Mouse (Mus musculus): Measurements from ENCODE around the gene Scnn1a.

The Scnn1a gene

GRCm38 (mm10) chr6:125385066-125385974, 64.9 kb downstream of the Scnn1a start:
- ChIA-PET CTCF (interaction anchor here (0.6 to 2.7 kb wide), 32 partner anchors 10 to 277 kb away, joined by 3 to 9 read pairs (median 3); no protein-coding TSS in a partner anchor), POLR2A (interaction anchor here in 3 of 4 experiments (0.5 to 2.4 kb wide), 21 partner anchors 7 to 220 kb away, joined by 3 to 15 read pairs (median 4); partner anchors contain the start of genes Scnn1a (in 1 of the 3) and Tnfrsf1a (in 1 of the 3))

GRCm38 (mm10) chr6:125386080-125386479, 65.6 kb downstream of the Scnn1a start:
- ChIA-PET POLR2A (interaction anchor here in 3 of 4 experiments (0.6 to 2.4 kb wide), 16 partner anchors 8 to 523 kb away, joined by 3 to 15 read pairs (median 4); partner anchors contain the start of gene Scnn1a (in 1 of the 3)), CTCF (interaction anchor here in 3 of 4 experiments (0.8 to 2.7 kb wide), 9 partner anchors 18 to 217 kb away, joined by 3 to 9 read pairs (median 4); no protein-coding TSS in a partner anchor)

GRCm38 (mm10) chr6:125389853-125390252, 69.4 kb downstream of the Scnn1a start:
- ChIA-PET CTCF (no interaction called here), POLR2A (interaction anchor here in 1 of 4 experiments (0.6 to 1.3 kb wide), 2 partner anchors 21 to 132 kb away, joined by 3 read pairs; no protein-coding TSS in a partner anchor)

All from embryonic stem cell, embryonic (primary cell).